Mouse (Mus musculus): ENCODE results near the gene Itgad. TPM values are rescaled to one million over a fixed set of nuclear protein-coding genes. Genes with fewer than 3 reads are reported as not detected.

Itgad gene
- polyA plus RNA-seq, 1 experiment, result not detected

DNA sequence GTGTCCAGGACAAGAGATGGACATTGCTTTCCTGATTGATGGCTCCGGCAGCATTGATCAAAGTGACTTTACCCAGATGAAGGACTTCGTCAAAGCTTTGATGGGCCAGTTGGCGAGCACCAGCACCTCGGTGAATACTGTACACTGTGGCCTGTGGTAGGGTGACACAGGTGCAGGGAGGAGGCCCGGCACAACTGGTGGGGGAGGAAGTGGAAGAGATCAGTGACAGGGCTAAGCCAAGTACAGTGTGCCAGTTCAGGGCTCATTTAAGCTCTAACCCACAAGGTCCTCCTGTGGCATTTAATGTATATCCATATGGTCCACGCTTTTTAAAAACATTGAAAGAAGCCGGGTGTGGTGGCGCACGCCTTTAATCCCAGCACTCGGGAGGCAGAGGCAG, 27.5 kb downstream of the Itgad start:
- no peak for DNase-seq (ENCODE audit: low read depth)
- TF ChIP-seq POLR2A (IDR thresholded peaks at IDR 0.05; ENCODE audit: borderline replicate concordance, extremely low read depth, insufficient read depth, insufficient read length, poor library complexity, severe bottlenecking), result no peak

DNA sequence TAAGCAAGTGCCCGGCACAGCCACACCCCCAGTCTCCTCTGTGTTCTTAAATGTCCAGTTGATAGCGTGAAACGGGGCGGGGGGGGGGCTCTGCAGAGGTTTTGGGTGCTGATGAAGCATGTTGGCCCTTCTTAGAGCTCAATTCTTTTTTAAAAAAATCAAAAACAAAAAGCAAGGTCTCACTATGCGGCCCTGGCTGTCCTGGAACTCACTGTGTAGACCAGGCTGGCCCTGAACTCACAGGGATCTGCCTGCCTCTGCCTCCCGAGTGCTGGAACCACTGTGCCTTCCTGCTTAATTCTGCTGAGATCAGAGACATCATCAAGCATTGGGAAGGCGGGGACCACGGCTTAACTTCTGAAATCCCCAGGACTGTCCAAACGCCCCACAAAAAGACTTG, 47.4 kb downstream of the Itgad start:
- no peak for DNase-seq (ENCODE audit: low read depth)
- TF ChIP-seq CTCF (IDR thresholded peaks at IDR 0.05; ENCODE audit: borderline replicate concordance, extremely low read depth, insufficient read depth, insufficient read length) (no peak), POLR2A (IDR thresholded peaks at IDR 0.05; ENCODE audit: borderline replicate concordance, extremely low read depth, insufficient read depth, insufficient read length, poor library complexity, severe bottlenecking) (no peak)

DNA sequence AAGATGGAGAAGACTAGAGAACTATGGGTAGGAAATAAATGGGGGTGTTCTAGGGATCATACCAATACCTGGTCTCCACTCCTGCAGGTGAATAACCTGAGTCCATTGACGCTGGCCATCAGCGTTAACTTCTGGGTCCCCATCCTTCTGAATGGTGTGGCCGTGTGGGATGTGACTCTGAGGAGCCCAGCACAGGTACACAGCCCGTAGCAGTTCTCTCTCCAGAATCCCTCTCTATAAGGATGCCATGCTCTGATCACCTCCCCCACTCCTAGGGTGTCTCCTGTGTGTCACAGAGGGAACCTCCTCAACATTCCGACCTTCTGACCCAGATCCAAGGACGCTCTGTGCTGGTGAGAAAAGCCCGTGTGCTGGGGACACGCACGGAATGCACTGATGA, 48.9 kb downstream of the Itgad start:
- TF ChIP-seq CTCF (IDR thresholded peaks at IDR 0.05; ENCODE audit: borderline replicate concordance, extremely low read depth, insufficient read depth, insufficient read length), result no peak
- DNase-seq (ENCODE audit: low read depth), result no peak

GRCm38 (mm10) chr7:128204179-128204578, 50.0 kb downstream of the Itgad start:
- no peak for DNase-seq (ENCODE audit: low read depth)
- TF ChIP-seq POLR2A (IDR thresholded peaks at IDR 0.05; ENCODE audit: borderline replicate concordance, extremely low read depth, insufficient read depth, insufficient read length, poor library complexity, severe bottlenecking), result no peak
- no peak for TF ChIP-seq CTCF (IDR thresholded peaks at IDR 0.05; ENCODE audit: borderline replicate concordance, extremely low read depth, insufficient read depth, insufficient read length)

DNA sequence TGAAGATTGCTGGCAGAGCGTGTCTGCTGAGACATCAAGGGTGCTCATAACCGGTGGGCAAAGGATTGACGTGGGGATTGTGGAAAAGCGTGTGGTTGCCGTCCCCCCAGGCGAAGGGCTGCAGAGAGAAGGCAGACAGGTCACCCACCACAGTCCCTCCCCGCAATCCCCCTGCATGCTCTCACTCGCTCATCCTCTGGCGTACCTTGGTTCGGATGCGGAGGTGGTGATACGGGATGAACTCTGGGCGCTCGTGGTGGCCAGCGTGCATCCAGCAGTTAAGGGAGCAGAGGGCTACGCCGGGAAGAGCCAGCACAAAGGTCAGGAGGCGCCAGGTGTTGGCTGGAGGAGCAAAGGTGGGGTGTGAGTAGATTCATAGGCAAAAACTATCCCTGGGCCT, 51.5 kb downstream of the Itgad start:
- no peak for DNase-seq (ENCODE audit: low read depth)
- TF ChIP-seq POLR2A (IDR thresholded peaks at IDR 0.05; ENCODE audit: borderline replicate concordance, extremely low read depth, insufficient read depth, insufficient read length, poor library complexity, severe bottlenecking), result no peak
- TF ChIP-seq CTCF (IDR thresholded peaks at IDR 0.05; ENCODE audit: borderline replicate concordance, extremely low read depth, insufficient read depth, insufficient read length), result no peak

- TF ChIP-seq POLR2A (IDR thresholded peaks at IDR 0.05; ENCODE audit: borderline replicate concordance, extremely low read depth, insufficient read depth, insufficient read length, poor library complexity, severe bottlenecking) (no peak), CTCF (IDR thresholded peaks at IDR 0.05; ENCODE audit: borderline replicate concordance, extremely low read depth, insufficient read depth, insufficient read length) (no peak)
- no peak for DNase-seq (ENCODE audit: low read depth)
Observed at GRCm38 (mm10) chr7:128206152-128206551, 52.0 kb downstream of the Itgad start, which contains the start of gene Cox6a2. TSS of gene Cox6a2 (minus strand) at chr7:128206387.

GRCm38 (mm10) chr7:128208187-128208586, 54.0 kb downstream of the Itgad start:
- peak; percentile 88 for DNase-seq (ENCODE audit: low read depth)
- peak; percentile 82; the same call in 1 of the 2 replicates for TF ChIP-seq CTCF (IDR thresholded peaks at IDR 0.05; ENCODE audit: borderline replicate concordance, extremely low read depth, insufficient read depth, insufficient read length)
- no peak for TF ChIP-seq POLR2A (IDR thresholded peaks at IDR 0.05; ENCODE audit: borderline replicate concordance, extremely low read depth, insufficient read depth, insufficient read length, poor library complexity, severe bottlenecking)

GRCm38 (mm10) chr7:128209826-128210225, 55.6 kb downstream of the Itgad start:
- DNase-seq (ENCODE audit: low read depth), result no peak
- no peak for TF ChIP-seq CTCF (IDR thresholded peaks at IDR 0.05; ENCODE audit: borderline replicate concordance, extremely low read depth, insufficient read depth, insufficient read length)
- TF ChIP-seq POLR2A (IDR thresholded peaks at IDR 0.05; ENCODE audit: borderline replicate concordance, extremely low read depth, insufficient read depth, insufficient read length, poor library complexity, severe bottlenecking), result no peak

DNA sequence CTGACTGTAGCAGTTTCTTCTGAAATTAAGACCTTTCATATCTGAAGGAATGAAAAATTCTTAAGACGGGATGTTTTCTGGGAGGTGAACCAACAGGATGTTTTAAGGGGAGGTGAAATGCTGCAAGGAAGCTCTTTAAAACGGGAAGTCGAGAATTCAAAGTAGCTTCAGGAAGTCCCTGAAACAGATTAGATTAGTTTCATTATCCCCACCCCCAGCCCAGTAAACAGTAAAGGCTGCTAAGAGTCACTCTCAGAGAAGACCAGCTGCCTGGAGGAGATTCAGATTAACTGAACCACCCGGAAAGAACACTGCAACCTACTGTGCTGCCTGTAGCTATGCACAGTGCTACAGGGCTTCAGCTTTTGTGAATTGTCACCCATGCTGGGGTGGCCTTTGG, 65.8 kb downstream of the Itgad start:
- DNase-seq (ENCODE audit: low read depth), result no peak
- TF ChIP-seq CTCF (IDR thresholded peaks at IDR 0.05; ENCODE audit: borderline replicate concordance, extremely low read depth, insufficient read depth, insufficient read length) (no peak), POLR2A (IDR thresholded peaks at IDR 0.05; ENCODE audit: borderline replicate concordance, extremely low read depth, insufficient read depth, insufficient read length, poor library complexity, severe bottlenecking) (no peak)

GRCm38 (mm10) chr7:128220936-128221335, 66.8 kb downstream of the Itgad start:
- DNase-seq (ENCODE audit: low read depth), result no peak
- TF ChIP-seq CTCF (IDR thresholded peaks at IDR 0.05; ENCODE audit: borderline replicate concordance, extremely low read depth, insufficient read depth, insufficient read length), result no peak
- TF ChIP-seq POLR2A (IDR thresholded peaks at IDR 0.05; ENCODE audit: borderline replicate concordance, extremely low read depth, insufficient read depth, insufficient read length, poor library complexity, severe bottlenecking), result no peak

GRCm38 (mm10) chr7:128231741-128232140, 77.6 kb downstream of the Itgad start:
- TF ChIP-seq POLR2A (IDR thresholded peaks at IDR 0.05; ENCODE audit: borderline replicate concordance, extremely low read depth, insufficient read depth, insufficient read length, poor library complexity, severe bottlenecking), result no peak
- no peak for TF ChIP-seq CTCF (IDR thresholded peaks at IDR 0.05; ENCODE audit: borderline replicate concordance, extremely low read depth, insufficient read depth, insufficient read length)

GRCm38 (mm10) chr7:128234796-128235195, 80.6 kb downstream of the Itgad start:
- TF ChIP-seq POLR2A (IDR thresholded peaks at IDR 0.05; ENCODE audit: borderline replicate concordance, extremely low read depth, insufficient read depth, insufficient read length, poor library complexity, severe bottlenecking), result no peak
- DNase-seq (ENCODE audit: low read depth), result no peak

More at GRCm38 (mm10) chr7:128231741-128232140, 77.6 kb downstream of the Itgad start:
- DNase-seq (ENCODE audit: low read depth), result no peak

GRCm38 (mm10) chr7:128235481-128235880, 81.3 kb downstream of the Itgad start:
- no peak for DNase-seq (ENCODE audit: low read depth)
- no peak for TF ChIP-seq POLR2A (IDR thresholded peaks at IDR 0.05; ENCODE audit: borderline replicate concordance, extremely low read depth, insufficient read depth, insufficient read length, poor library complexity, severe bottlenecking)

Measured in brain, embryonic 14.5 days (tissue).